Mouse (Mus musculus) gastrocnemius, postnatal 10 days (tissue): ENCODE results near the gene Gm19426. TPM values are rescaled to one million over a fixed set of nuclear protein-coding genes. Genes with fewer than 3 reads are reported as not detected.

Experiments
- DNase-seq: peaks from one replicate; pipeline ENCODE4 v3.0.0; 2021; ENCODE audit warnings: mixed read lengths
- long read RNA-seq, 2 experiments: library from polyadenylated mRNA; stranded (forward); transcript quantifications; one replicate each; pipeline ENCODE4 v2.0.0; 2021
- total RNA-seq, 2 experiments: library from RNA; stranded (reverse); gene quantifications; 2 replicates each; pipeline ENCODE4 v1.2.3; 2021

Gene Gm19426
- total RNA-seq, result 1 to 10 TPM in 1 of 2 experiments, under 1 TPM in 1; 0.77 to 1.4 TPM
- long read RNA-seq, experiment 1, result 0 reads
- long read RNA-seq, experiment 2, result 0 reads

- DNase-seq, result peak; percentile 70
These were observed at the start of gene Gm19426 for GRCm38 (mm10) chr2:84743561-84743960. Gene Gm19426 (minus strand): TSS chr2:84743655.

GRCm38 (mm10) chr2:84793154-84793553, 49.7 kb upstream of the Gm19426 start:
- DNase-seq, result no peak

GRCm38 (mm10) chr2:84792516-84792915, 49.1 kb upstream of the Gm19426 start:
- no peak for DNase-seq

- DNase-seq, result no peak
These were observed 47.0 kb upstream of the Gm19426 start for GRCm38 (mm10) chr2:84790418-84790817.

DNA sequence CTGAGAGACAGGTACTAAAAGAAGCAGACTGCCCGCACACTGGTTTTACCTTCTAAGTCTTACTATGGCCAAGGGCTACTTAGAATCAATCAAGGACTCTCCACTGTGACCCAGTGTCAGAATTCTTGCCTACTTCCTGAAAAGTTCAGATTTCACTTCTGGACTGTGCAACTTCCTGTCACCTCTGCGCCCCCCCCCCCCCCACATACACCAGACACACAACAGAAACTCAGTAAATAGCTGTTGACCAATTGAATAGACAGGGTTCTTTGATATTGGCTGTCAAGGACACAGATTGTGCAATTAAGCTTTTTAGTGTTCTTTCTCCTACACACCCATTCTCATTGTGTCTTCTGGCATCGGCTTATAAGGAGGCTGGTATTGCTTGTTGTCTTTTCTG, 44.9 kb upstream of the Gm19426 start:
- no peak for DNase-seq

- no peak for DNase-seq
These were observed 40.5 kb upstream of the Gm19426 start for GRCm38 (mm10) chr2:84783840-84784566.

DNA sequence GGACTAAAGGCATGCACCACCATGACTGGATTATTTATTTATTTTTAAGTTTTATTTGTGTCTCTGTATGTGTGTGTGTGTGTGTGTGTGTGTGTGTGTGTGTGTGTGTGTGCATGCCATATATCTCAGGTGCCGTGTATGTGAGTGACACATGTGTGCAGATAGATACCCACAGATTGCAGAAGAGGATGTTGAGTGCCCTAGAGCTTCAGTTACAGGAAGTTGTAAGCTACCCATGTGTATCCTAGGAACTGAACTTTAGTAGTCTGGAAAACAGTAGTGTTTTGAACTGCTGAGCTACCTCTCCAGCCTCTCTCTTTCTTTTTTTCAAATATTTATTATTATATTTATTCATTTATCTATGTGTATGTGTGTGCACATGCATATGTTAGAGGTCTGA, 39.9 kb upstream of the Gm19426 start:
- no peak for DNase-seq

DNA sequence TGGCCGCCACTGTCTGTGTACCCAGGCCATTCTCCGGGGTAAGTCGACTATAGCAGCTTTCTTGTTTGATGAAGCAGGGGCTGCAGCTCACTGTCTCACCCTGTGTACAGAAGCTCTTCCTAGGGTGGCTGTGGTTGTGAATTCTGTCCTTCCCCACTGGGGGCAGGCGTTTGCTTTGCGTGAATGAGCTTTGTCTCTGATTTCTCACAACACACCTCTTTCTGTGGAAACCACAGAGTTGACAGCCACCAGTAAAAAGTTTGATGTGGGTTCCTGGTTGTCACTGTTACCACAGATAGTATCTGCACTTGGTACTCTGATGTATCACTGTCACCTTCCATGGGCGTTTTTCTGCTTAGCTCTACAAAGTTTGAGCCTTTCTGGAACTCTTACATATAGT, 35.8 kb upstream of the Gm19426 start:
- DNase-seq, result no peak

- DNase-seq, result no peak
These were observed 34.3 kb upstream of the Gm19426 start for GRCm38 (mm10) chr2:84777706-84778105.

GRCm38 (mm10) chr2:84775665-84776064, 32.2 kb upstream of the Gm19426 start:
- DNase-seq, result peak; percentile 28

DNA sequence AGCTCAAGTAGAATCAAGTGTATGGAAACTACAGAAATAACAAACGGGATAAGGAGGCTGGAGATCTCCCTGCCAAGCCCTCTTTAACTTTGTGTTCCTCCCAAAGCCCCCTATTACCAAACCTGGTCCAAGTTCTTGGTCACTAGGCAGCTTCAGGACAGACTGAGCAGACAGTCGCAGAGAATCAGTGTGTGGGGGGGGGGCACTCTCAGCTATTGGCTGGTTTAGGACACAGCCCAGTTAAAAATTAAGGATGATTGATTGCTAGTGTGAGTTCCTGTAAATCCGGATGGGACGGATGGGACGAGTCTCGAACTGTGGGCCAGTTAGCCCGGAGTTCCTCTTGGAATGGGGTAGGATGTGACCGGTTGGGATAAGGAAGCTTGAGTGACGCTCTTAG, 31.8 kb upstream of the Gm19426 start, which contains the start of gene Serping1:
Serping1 (minus strand) TSS at position 204 of the 400 bp plus-strand sequence.
- no peak for DNase-seq

- DNase-seq, result peak; percentile 71
These were observed 31.3 kb upstream of the Gm19426 start for GRCm38 (mm10) chr2:84774751-84775150.

DNA sequence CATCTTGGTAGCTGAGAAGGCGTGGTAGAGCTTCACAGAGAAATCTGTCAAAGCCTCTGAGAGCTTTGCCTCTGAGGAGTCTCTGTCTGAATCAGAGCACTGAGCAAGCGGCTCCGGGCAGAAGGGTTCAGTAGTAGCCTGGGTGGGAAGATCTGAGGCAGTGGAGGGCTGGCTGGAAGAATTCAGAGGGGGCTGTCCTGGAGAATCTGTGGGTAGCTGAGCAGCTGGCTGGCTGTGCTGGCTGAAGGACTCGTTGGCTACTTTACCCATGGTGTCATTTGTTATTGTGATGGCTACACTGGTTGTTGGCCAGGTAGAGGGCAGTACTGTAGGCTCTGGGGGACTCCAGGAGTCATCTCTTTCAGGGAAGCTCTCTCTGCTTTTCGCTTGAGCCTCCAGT, 29.7 kb upstream of the Gm19426 start:
- no peak for DNase-seq

GRCm38 (mm10) chr2:84772454-84772853, 29.0 kb upstream of the Gm19426 start:
- no peak for DNase-seq

GRCm38 (mm10) chr2:84770501-84770900, 27.0 kb upstream of the Gm19426 start:
- no peak for DNase-seq

GRCm38 (mm10) chr2:84762818-84763217, 19.4 kb upstream of the Gm19426 start:
- no peak for DNase-seq

- DNase-seq, result no peak
These were observed 18.8 kb upstream of the Gm19426 start for GRCm38 (mm10) chr2:84762295-84762694.

DNA sequence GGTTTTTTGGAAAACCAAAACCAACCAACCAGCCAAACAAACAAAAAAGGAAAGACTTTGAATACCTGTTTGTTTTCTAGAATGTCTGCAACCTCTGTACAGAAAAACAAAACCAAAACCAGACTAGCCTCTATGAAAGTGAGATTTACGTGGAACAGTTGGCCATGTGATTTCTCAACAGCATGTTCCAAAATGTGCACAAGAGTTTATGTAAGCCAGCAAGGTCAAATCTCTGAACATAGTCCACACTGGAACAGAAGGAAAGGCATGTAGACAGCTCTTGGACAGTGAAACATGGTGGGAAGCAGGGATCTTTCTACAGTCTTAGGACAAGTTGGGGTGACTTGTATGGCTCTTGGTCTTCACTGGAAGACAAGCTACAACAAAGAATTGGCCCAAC, 18.4 kb upstream of the Gm19426 start:
- DNase-seq, result no peak

- DNase-seq, result no peak
These were observed 17.9 kb upstream of the Gm19426 start for GRCm38 (mm10) chr2:84761309-84761708.

DNA sequence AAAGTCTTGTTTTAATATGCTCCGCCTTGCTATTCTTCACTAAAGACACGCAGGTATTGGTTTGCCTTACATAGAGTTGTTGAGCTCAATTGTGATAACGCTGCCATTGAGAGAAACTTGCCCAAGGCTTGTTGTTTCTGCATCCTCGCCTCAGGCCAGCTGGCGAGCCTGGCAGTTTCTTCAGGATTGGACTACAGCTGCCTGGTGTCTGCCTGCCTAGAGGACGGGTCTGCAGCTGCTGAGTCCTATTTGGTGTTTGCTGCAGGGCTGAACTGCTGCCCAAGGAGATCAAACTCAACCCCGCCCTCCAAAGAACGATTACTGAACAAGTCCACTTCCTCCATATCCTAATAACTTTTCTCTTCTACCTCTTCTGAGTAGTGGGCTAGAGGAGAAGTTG, 17.3 kb upstream of the Gm19426 start:
- no peak for DNase-seq

DNA sequence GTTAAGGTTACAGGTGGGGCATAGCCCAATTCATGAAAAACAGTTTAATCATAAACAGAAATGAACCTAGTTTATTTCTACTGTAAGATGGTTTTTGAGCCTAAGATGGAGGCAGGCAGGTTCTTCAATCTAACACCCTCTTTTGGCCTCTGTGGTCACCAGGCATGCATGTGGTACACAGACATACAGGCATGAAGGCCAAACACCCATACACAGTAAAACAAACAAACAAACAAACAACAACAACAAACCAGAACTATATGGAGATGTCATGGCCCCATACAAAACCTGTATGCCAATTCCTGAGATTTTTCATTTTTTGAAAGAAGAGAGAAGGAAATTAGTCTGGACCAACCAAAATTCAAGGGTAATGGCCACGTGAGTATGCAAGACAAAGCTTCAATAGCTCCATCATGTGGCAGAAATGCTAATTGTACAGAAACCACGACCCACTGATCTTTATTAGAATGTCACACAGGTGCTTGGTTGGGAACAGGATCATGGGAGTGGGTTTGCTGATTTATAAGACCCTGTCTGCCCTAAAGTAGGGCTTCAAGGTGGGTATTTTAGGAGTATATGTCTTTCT, 15.2 kb upstream of the Gm19426 start:
- no peak for DNase-seq

GRCm38 (mm10) chr2:84757026-84757682, 13.7 kb upstream of the Gm19426 start:
- no peak for DNase-seq

DNA sequence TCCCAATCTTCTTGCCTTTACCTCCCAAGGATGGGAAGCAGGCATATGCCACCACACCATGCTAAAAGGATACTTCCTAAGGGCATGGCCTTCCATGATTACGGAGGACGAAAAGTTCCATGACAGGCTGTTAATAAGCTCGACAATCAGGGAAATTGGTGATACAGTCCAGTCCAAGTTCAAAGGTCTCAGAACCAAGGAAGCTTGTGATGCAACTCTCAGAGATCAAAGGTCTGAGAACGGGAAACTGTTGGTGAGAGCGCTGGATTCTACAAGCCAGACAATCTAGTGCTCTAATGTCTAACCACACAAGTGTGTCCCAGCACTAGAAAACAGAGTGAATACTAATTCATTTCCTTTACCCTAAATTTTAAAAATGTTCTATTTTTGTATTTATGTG, 12.8 kb upstream of the Gm19426 start:
- DNase-seq, result no peak
